Mouse (Mus musculus) limb, embryonic 14.5 days (tissue): ENCODE results near the gene Olfr588-ps1. TPM values are rescaled to one million over a fixed set of nuclear protein-coding genes. Genes with fewer than 3 reads are reported as not detected.

Experiments used
- ATAC-seq: fragments of 200-750 bp; cut with Nextera tagmentation; 2 replicates; pipeline ENCODE4 v1.8.0; 2017; ENCODE audit warnings: low read depth, moderate number of reproducible peaks, moderate TSS enrichment; ENCODE audit not compliant: low FRiP score
- DNase-seq: peaks from one replicate; pipeline ENCODE4 v3.0.0-alpha.2; 2015; ENCODE audit warnings: low spot score
- H3K27ac ChIP-seq: fragments of 300-500 bp; sonication (generic); replicated peaks from 2 replicates; pipeline ENCODE4 v1.5.1; 2014; ENCODE audit warnings: low read depth, mild to moderate bottlenecking, low read length, moderate library complexity, mixed read lengths
- H3K27me3 ChIP-seq: fragments of 300-500 bp; sonication (generic); 2 replicates; pipeline ENCODE4 v1.6.1; 2014; ENCODE audit warnings: low read length, mixed read lengths; ENCODE audit not compliant: control insufficient read depth, insufficient read depth
- H3K36me3 ChIP-seq: fragments of 300-500 bp; sonication (generic); 2 replicates; pipeline ENCODE4 v1.6.1; 2014; ENCODE audit warnings: mild to moderate bottlenecking, low read length, moderate library complexity, mixed read lengths; ENCODE audit not compliant: control insufficient read depth, insufficient read depth
- H3K4me1 ChIP-seq: fragments of 300-500 bp; sonication (generic); 2 replicates; pipeline ENCODE4 v1.6.1; 2014; ENCODE audit warnings: antibody characterized with exemption, low read length, mixed read lengths; ENCODE audit not compliant: control insufficient read depth, insufficient read depth
- H3K4me2 ChIP-seq: fragments of 300-500 bp; sonication (generic); replicated peaks from 2 replicates; pipeline ENCODE4 v1.6.1; 2014; ENCODE audit warnings: low read depth, mild to moderate bottlenecking, low read length, moderate library complexity; ENCODE audit not compliant: severe bottlenecking
- H3K4me3 ChIP-seq: fragments of 300-500 bp; sonication (generic); replicated peaks from 2 replicates; pipeline ENCODE4 v1.5.1; 2014; ENCODE audit warnings: low read length
- H3K9ac ChIP-seq: fragments of 300-500 bp; sonication (generic); 2 replicates; pipeline ENCODE4 v1.6.1; 2014; ENCODE audit warnings: mild to moderate bottlenecking, low read depth, low read length, moderate library complexity; ENCODE audit not compliant: severe bottlenecking
- H3K9me3 ChIP-seq: fragments of 300-500 bp; sonication (generic); 2 replicates; pipeline ENCODE4 v1.6.1; 2016; ENCODE audit warnings: low read length; ENCODE audit not compliant: control insufficient read depth
- POLR2A ChIP-seq: fragments of 200-500 bp; IDR thresholded peaks from 2 replicates; pipeline ENCODE4 v1.8.0; 2012; ENCODE audit warnings: inconsistent platforms, mild to moderate bottlenecking, moderate library complexity, borderline replicate concordance; ENCODE audit not compliant: insufficient read depth, insufficient read length; ENCODE audit errors: extremely low read depth
- WGBS: fragments of 180-500 bp; shearing (Covaris S2); extraction: QIAGEN DNeasy Blood & Tissue Kit; methylation state at CpG from one replicate; pipeline ENCODE4 v1.1.7; 2014; 5-methylcytosine and 5-hydroxymethylcytosine counted together
- polyA plus RNA-seq, 2 experiments: library from polyadenylated mRNA; depleted of rRNA in 1 of 2; stranded (reverse) in 1 of 2; unstranded in 1 of 2; fragments of >200 nt; fragmentation: Nextera tagmentation in 1 of 2; extraction: Ambion mirVana in 1 of 2; gene quantifications; 2 replicates each; pipeline versions ENCODE4 v1.2.1 to v1.2.3; 2012 to 2014

Olfr588-ps1 gene
- polyA plus RNA-seq (2012; rRNA removed) = not detected in 2 replicates
- polyA plus RNA-seq (2014; fragmentation: Nextera tagmentation; extraction: Ambion mirVana) = not detected in 2 replicates

- Histone ChIP-seq H3K4me2 (no peak within 1 kb of the TSS), H3K4me1 (no peaks in the 10 kb centered on the region), H3K36me3 (no peaks in the 10 kb centered on the region), H3K9me3 (no peaks in the 10 kb centered on the region), H3K9ac (no peak within 1 kb of the TSS), H3K4me3 (no peak within 1 kb of the TSS), H3K27me3 (no peaks in the 10 kb centered on the region), H3K27ac (no peak within 1 kb of the TSS)
- no peak for ATAC-seq
- no peak for TF ChIP-seq POLR2A
- no peak for DNase-seq
- 79% methylated on average over 1 of the region's 1 CpGs for WGBS
Measured at GRCm38 (mm10) chr7:103140579-103140978, at the start of gene Olfr588-ps1. TSS of gene Olfr588-ps1 (plus strand) at chr7:103140879.

- no peak for DNase-seq
- Histone ChIP-seq H3K27me3 (no peaks in the 10 kb centered on the region), H3K9ac (no peak within 1 kb of the TSS), H3K4me1 (no peaks in the 10 kb centered on the region), H3K9me3 (no peaks in the 10 kb centered on the region), H3K27ac (no peak within 1 kb of the TSS), H3K36me3 (no peaks in the 10 kb centered on the region), H3K4me3 (no peak within 1 kb of the TSS), H3K4me2 (no peak within 1 kb of the TSS)
- ATAC-seq = no peak
- TF ChIP-seq POLR2A = no peak
- whole genome bisulfite sequencing = 83% methylated on average over 1 of the region's 1 CpGs
Measured at GRCm38 (mm10) chr7:103097420-103097819, 43.3 kb upstream of the Olfr588-ps1 start, which contains the start of gene Olfr585. TSS of gene Olfr585 (plus strand) at chr7:103097720.

GRCm38 (mm10) chr7:103119406-103119805 lies 21.3 kb upstream of the Olfr588-ps1 start:
- H3K9me3 ChIP-seq = no peaks in the 10 kb centered on the region
- no peak for ATAC-seq
- no peak overlapping the region for H3K9ac ChIP-seq
- no peaks in the 10 kb centered on the region for H3K4me1 ChIP-seq
- H3K4me2 ChIP-seq = no peak overlapping the region
- H3K4me3 ChIP-seq = no peak overlapping the region
- no peak for TF ChIP-seq POLR2A
- 51% methylated on average over 3 of the region's 3 CpGs for WGBS
- H3K27ac ChIP-seq = no peak overlapping the region
- H3K36me3 ChIP-seq = no peaks in the 10 kb centered on the region
- no peaks in the 10 kb centered on the region for H3K27me3 ChIP-seq
- DNase-seq = no peak

GRCm38 (mm10) chr7:103125538-103125937 lies 15.1 kb upstream of the Olfr588-ps1 start, which contains the start of gene Olfr586:
TSS of gene Olfr586 (minus strand) at chr7:103125638.
- no peaks in the 10 kb centered on the region for H3K4me1 ChIP-seq
- H3K36me3 ChIP-seq = no peaks in the 10 kb centered on the region
- H3K27ac ChIP-seq = no peak within 1 kb of the TSS
- ATAC-seq = no peak
- H3K4me2 ChIP-seq = no peak within 1 kb of the TSS
- H3K9ac ChIP-seq = no peak within 1 kb of the TSS
- TF ChIP-seq POLR2A = no peak
- no peak for DNase-seq
- 89% methylated on average over 3 of the region's 3 CpGs for WGBS
- no peaks in the 10 kb centered on the region for H3K27me3 ChIP-seq
- H3K9me3 ChIP-seq = no peaks in the 10 kb centered on the region
- H3K4me3 ChIP-seq = no peak within 1 kb of the TSS

GRCm38 (mm10) chr7:103156256-103156655 lies 15.6 kb downstream of the Olfr588-ps1 start, which contains the start of gene Olfr589:
TSS of gene Olfr589 (minus strand) at chr7:103156356.
- WGBS = 61% methylated on average over 2 of the region's 2 CpGs
- Histone ChIP-seq H3K4me2 (no peak within 1 kb of the TSS), H3K9ac (no peak within 1 kb of the TSS), H3K4me3 (no peak within 1 kb of the TSS), H3K9me3 (no peaks in the 10 kb centered on the region), H3K27me3 (no peaks in the 10 kb centered on the region), H3K36me3 (no peaks in the 10 kb centered on the region), H3K4me1 (no peaks in the 10 kb centered on the region), H3K27ac (no peak within 1 kb of the TSS)
- no peak for TF ChIP-seq POLR2A
- no peak for ATAC-seq
- no peak for DNase-seq

DNA sequence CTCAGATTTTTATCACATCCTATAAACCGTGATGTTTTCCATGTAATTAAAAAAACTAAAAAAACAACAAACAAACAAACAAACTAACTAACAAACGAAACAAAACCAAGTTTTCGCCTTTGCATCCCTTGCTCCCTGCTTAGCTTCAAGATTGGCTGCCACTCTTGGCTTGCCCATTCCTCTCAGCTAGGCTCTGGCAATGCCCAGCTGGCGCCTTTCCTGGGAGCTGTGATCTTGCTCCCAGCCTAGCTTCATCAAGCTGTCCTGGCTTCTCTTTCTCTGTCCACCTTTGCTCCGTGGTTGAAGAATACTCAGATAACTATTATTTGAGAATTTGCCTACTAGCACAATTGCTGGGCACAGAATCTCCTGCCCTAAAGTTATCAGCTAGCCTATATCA lies 29.0 kb downstream of the Olfr588-ps1 start:
- no peak for ATAC-seq
- WGBS = 69% methylated on average over 5 of the region's 5 CpGs
- Histone ChIP-seq H3K27me3 (no peaks in the 10 kb centered on the region), H3K9me3 (no peaks in the 10 kb centered on the region), H3K36me3 (no peaks in the 10 kb centered on the region), H3K27ac (no peak overlapping the region), H3K9ac (no peak overlapping the region), H3K4me2 (no peak overlapping the region), H3K4me1 (no peaks in the 10 kb centered on the region), H3K4me3 (no peak overlapping the region)
- TF ChIP-seq POLR2A = no peak
- DNase-seq = no peak
